ENCODE assay signal across 12 mouse cellular contexts in the genomic region with DNA sequence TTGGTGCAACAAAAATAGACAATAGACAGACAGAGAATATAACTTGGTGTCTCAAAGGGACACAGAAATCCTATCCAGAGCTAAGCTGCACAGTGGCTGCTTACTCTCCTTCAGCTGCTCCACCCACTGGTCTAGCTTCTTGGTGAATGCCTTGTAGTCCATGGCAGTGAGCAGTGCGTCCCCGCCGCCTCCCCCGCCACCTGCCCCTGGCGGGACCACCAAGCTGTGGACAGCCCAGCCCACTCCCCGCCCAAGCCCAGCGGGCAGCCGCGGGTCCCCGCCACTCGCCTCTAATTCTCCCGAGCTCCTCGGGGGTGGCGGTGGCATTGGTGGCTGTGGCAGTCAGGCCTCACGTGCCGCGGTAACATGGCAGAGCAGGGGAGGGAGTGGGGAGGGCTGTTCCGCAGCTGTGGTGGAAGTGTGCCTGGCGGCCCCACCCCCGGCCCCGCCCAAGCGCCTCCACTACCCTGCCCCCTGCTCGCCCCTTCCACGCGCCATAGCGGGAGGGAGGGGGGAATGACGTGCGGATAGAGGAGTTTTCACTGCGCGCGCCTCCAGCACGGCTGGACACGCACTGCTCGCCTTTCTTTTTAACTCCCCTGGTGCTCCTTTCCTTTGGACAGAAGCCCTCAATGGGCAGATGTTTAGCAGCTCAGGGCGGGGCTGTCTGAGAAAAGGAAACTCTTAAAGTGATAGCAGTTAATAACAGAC. TPM values are rescaled to one million over a fixed set of nuclear protein-coding genes. Genes with fewer than 3 reads are reported as not detected.
A peak's percentile ranks its signal among the peaks of the same experiment; 100 is the strongest.
DNase-seq lines count a peak whose midpoint lies in the region; ATAC-seq lines count a peak whose summit lies in the region.
"Had no signal": no experiment of that assay in that cellular context is flagged by ENCODE, and none has a peak within 500 bp of the region (broad histone marks: within the 10 kb centered on the region; RNA-seq: fewer than 3 reads in every experiment).

No protein-coding gene starts in this region.

- H3K4me1 ChIP-seq in heart, embryonic 10.5 days = no peaks in the 10 kb centered on the region
- H3K4me1 ChIP-seq in heart, embryonic 11.5 days (ENCODE audit: control insufficient read depth, insufficient read depth, low read length) = no peaks in the 10 kb centered on the region
- H3K4me1 ChIP-seq in hindbrain, embryonic 12.5 days = no peaks in the 10 kb centered on the region
- H3K4me1 ChIP-seq in midbrain, embryonic 15.5 days = no peaks in the 10 kb centered on the region

- no peak overlapping the region for H3K4me2 ChIP-seq in heart, embryonic 11.5 days
- 0 out of 2 replicates have a peak overlapping the region, but pooled peaks have one; percentile 19 for H3K4me2 ChIP-seq in hindbrain, embryonic 12.5 days (replicated peaks)
- H3K4me2 ChIP-seq in midbrain, embryonic 15.5 days = peak overlapping the region; percentile 6; the same call in 1 of the 2 replicates

- no peaks in the 10 kb centered on the region for H3K36me3 ChIP-seq in heart, embryonic 10.5 days
- H3K36me3 ChIP-seq in heart, embryonic 11.5 days (ENCODE audit: control insufficient read depth, insufficient read depth, low read length) = no peaks in the 10 kb centered on the region
- H3K36me3 ChIP-seq in hindbrain, embryonic 12.5 days = no peaks in the 10 kb centered on the region
- no peaks in the 10 kb centered on the region for H3K36me3 ChIP-seq in midbrain, embryonic 15.5 days (replicated peaks)

- H3K27ac ChIP-seq in heart, embryonic 10.5 days = no peak overlapping the region
- H3K27ac ChIP-seq in heart, embryonic 11.5 days (ENCODE audit: low read depth, low read length) = no peak overlapping the region
- peak overlapping the region; percentile 52 for H3K27ac ChIP-seq in hindbrain, embryonic 12.5 days
- peak overlapping the region; percentile 25; the same call in 1 of the 2 replicates for H3K27ac ChIP-seq in midbrain, embryonic 15.5 days

- peaks cover 12% of the 10 kb centered on the region for H3K9me3 ChIP-seq in heart, embryonic 10.5 days
- peaks cover 8% of the 10 kb centered on the region for H3K9me3 ChIP-seq in heart, embryonic 11.5 days (replicated peaks; ENCODE audit: control insufficient read depth, low read length)
- peaks cover 15% of the 10 kb centered on the region for H3K9me3 ChIP-seq in hindbrain, embryonic 12.5 days (replicated peaks)
- H3K9me3 ChIP-seq in midbrain, embryonic 15.5 days = peaks cover 6% of the 10 kb centered on the region; the same call in 1 of the 2 replicates

- no peak for DNase-seq in heart, embryonic 10.5 days (ENCODE audit: low spot score)
- DNase-seq in embryo, embryonic 9.5 days (ENCODE audit: extremely low spot score) = peak; percentile 16
- DNase-seq in adrenal gland, postnatal 14 days = no peak
- no peak for DNase-seq in left cerebral cortex, adult 18-20 months (ENCODE audit: low spot score in 2 of 2)
- DNase-seq: heart, postnatal 4 days; right cerebral cortex, postnatal 4 days had no signal

- ATAC-seq in heart, embryonic 11.5 days (replicated peaks; ENCODE audit: insufficient number of reproducible peaks, low FRiP score, low TSS enrichment) = no peak
- ATAC-seq in hindbrain, embryonic 12.5 days (ENCODE audit: low FRiP score) = peak; percentile 85
- ATAC-seq in midbrain, embryonic 15.5 days (replicated peaks) = peak; percentile 91
- no peak for ATAC-seq in monocyte, adult 5-6 weeks (replicated peaks; ENCODE audit: insufficient number of reproducible peaks, low FRiP score, low TSS enrichment, poor library complexity, severe bottlenecking)

- no peak overlapping the region for H3K9ac ChIP-seq in heart, embryonic 11.5 days (ENCODE audit: low read depth, low read length)
- H3K9ac ChIP-seq in hindbrain, embryonic 12.5 days = no peak overlapping the region
- no peak overlapping the region for H3K9ac ChIP-seq in midbrain, embryonic 15.5 days

- 22% methylated on average over 34 of the region's 35 CpGs for WGBS in heart, embryonic 10.5 days
- whole genome bisulfite sequencing in heart, embryonic 11.5 days (ENCODE audit: insufficient replicate concordance) = 30% methylated on average over 34 of the region's 35 CpGs
- WGBS in hindbrain, embryonic 12.5 days = 49% methylated on average over 28 of the region's 35 CpGs
- WGBS in midbrain, embryonic 15.5 days = 35% methylated on average over 28 of the region's 35 CpGs

- no peaks in the 10 kb centered on the region for H3K27me3 ChIP-seq in heart, embryonic 10.5 days (ENCODE audit: insufficient read depth, poor library complexity, severe bottlenecking)
- H3K27me3 ChIP-seq in heart, embryonic 11.5 days (ENCODE audit: control insufficient read depth, insufficient read depth, low read length) = no peaks in the 10 kb centered on the region
- no peaks in the 10 kb centered on the region for H3K27me3 ChIP-seq in hindbrain, embryonic 12.5 days
- no peaks in the 10 kb centered on the region for H3K27me3 ChIP-seq in midbrain, embryonic 15.5 days (replicated peaks)

- peak overlapping the region; percentile 31 for H3K4me3 ChIP-seq in heart, embryonic 10.5 days
- no peak overlapping the region for H3K4me3 ChIP-seq in heart, embryonic 11.5 days (ENCODE audit: low read depth, low read length)
- H3K4me3 ChIP-seq in hindbrain, embryonic 12.5 days = peak overlapping the region; percentile 23
- peak overlapping the region; percentile 28 for H3K4me3 ChIP-seq in midbrain, embryonic 15.5 days
- H3K4me3 ChIP-seq: erythroblast, embryonic 14.5 days had no signal

RNA-seq across cellular contexts. Expression of gene Psg28, which starts 29.2 kb away (rescaled TPM):
- polyA plus RNA-seq in heart, embryonic 10.5 days (2016; fragmentation: Nextera tagmentation; extraction: Ambion mirVana) = not detected in 2 replicates
- polyA plus RNA-seq in heart, embryonic 11.5 days (2014; fragmentation: Nextera tagmentation; extraction: Ambion mirVana) = not detected in 2 replicates
- not detected in 2 replicates for polyA plus RNA-seq in hindbrain, embryonic 12.5 days (2016; fragmentation: Nextera tagmentation; extraction: Ambion mirVana)
- polyA plus RNA-seq in midbrain, embryonic 15.5 days (2015; fragmentation: Nextera tagmentation; extraction: Ambion mirVana) = not detected in 2 replicates
- total RNA-seq in monocyte, adult 5-6 weeks (2017) = not detected in 3 replicates
- not detected in 2 replicates for total RNA-seq in adrenal gland, postnatal 14 days (2021)
- total RNA-seq in left cerebral cortex, adult 18-20 months (2021) = not detected
- total RNA-seq: heart, postnatal 4 days had no signal
- polyA plus RNA-seq: erythroblast, embryonic 14.5 days; liver, embryonic 16.5 days had no signal

RNA-seq across cellular contexts. Expression of gene Psg18, which starts 47.9 kb away (rescaled TPM):
- polyA plus RNA-seq in heart, embryonic 10.5 days (2016; fragmentation: Nextera tagmentation; extraction: Ambion mirVana) = not detected in 2 replicates
- not detected in 2 replicates for polyA plus RNA-seq in heart, embryonic 11.5 days (2014; fragmentation: Nextera tagmentation; extraction: Ambion mirVana)
- polyA plus RNA-seq in hindbrain, embryonic 12.5 days (2016; fragmentation: Nextera tagmentation; extraction: Ambion mirVana) = not detected in 2 replicates
- not detected in 2 replicates for polyA plus RNA-seq in midbrain, embryonic 15.5 days (2015; fragmentation: Nextera tagmentation; extraction: Ambion mirVana)
- not detected in 3 replicates for total RNA-seq in monocyte, adult 5-6 weeks (2017)
- total RNA-seq in adrenal gland, postnatal 14 days (2021) = not detected in 2 replicates
- total RNA-seq in left cerebral cortex, adult 18-20 months (2021) = not detected
- total RNA-seq: heart, postnatal 4 days had no signal
- polyA plus RNA-seq: erythroblast, embryonic 14.5 days; liver, embryonic 16.5 days had no signal

Comparison
In these comparisons a context has a peak if more than half of its experiments do, and no peak if none do; other contexts are left out.
1. H3K27ac ChIP-seq: peak in hindbrain, embryonic 12.5 days (single experiment) and midbrain, embryonic 15.5 days (single experiment); none in heart, embryonic 10.5 days (single experiment) and heart, embryonic 11.5 days (single experiment).
2. ATAC-seq: peak in hindbrain, embryonic 12.5 days (single experiment) and midbrain, embryonic 15.5 days (single experiment); none in heart, embryonic 11.5 days (single experiment) and monocyte, adult 5-6 weeks (single experiment).